Mouse (Mus musculus) embryonic fibroblast, embryonic 13.5 days (primary cell): ENCODE measurements around the gene Crb2.

Source experiments
- CTCF ChIP-seq: IDR thresholded peaks from 2 replicates; pipeline ENCODE4 v1.5.1; 2011; ENCODE audit warnings: mild to moderate bottlenecking, control low read depth, low read length, moderate library complexity, borderline replicate concordance; ENCODE audit not compliant: insufficient read depth
- POLR2A ChIP-seq: IDR thresholded peaks from 2 replicates; pipeline ENCODE4 v1.6.1; 2011; ENCODE audit warnings: low read depth, mild to moderate bottlenecking, control low read depth, low read length, moderate library complexity

GRCm38 (mm10) chr2:37838202-37838984 lies 62.3 kb downstream of the Crb2 start:
- TF ChIP-seq CTCF (no peak), POLR2A (no peak)
